Comparison of ENCODE assay signal across 9 mouse cellular contexts in genomic region chr4:108664407-108664806, GRCm38 (mm10). TPM values are rescaled to one million over a fixed set of nuclear protein-coding genes. Genes with fewer than 3 reads are reported as not detected.
DNase-seq lines count a peak whose midpoint lies in the region; ATAC-seq and TF ChIP-seq lines count a peak whose summit lies in the region.
"Had no signal": no experiment of that assay in that cellular context is flagged by ENCODE, and none has a peak within 500 bp of the region (broad histone marks: within the 10 kb centered on the region; RNA-seq: fewer than 3 reads in every experiment).

No protein-coding gene starts in this region.

- intact Hi-C loops in left cerebral cortex, postnatal 36 days (cut with DNase I), result no loop called here

- peak; percentile 70 for TF ChIP-seq CTCF in kidney, postnatal 0 days (IDR thresholded peaks at IDR 0.05; ENCODE audit: low read depth)
- peak; percentile 31 for TF ChIP-seq CTCF in ES-Bruce4 (IDR thresholded peaks at IDR 0.05; ENCODE audit: low read depth, low read length)

- no peaks in the 10 kb centered on the region for H3K27me3 ChIP-seq in kidney, postnatal 0 days (ENCODE audit: insufficient read depth, low read length)
- H3K27me3 ChIP-seq in ES-Bruce4 (ENCODE audit: control insufficient read depth, insufficient read depth, low read length, poor library complexity, severe bottlenecking), result no peaks in the 10 kb centered on the region
- H3K27me3 ChIP-seq in liver, embryonic 13.5 days, result no peaks in the 10 kb centered on the region
- H3K27me3 ChIP-seq: embryonic facial prominence, embryonic 12.5 days had no signal

- peaks cover 7% of the 10 kb centered on the region; the same call in 1 of the 2 replicates for H3K36me3 ChIP-seq in kidney, postnatal 0 days (ENCODE audit: insufficient read depth, low read length)
- H3K36me3 ChIP-seq in ES-Bruce4 (ENCODE audit: control insufficient read depth, insufficient read depth, low read length, poor library complexity, severe bottlenecking), result no peaks in the 10 kb centered on the region; the same call in 1 of the 2 replicates
- no peaks in the 10 kb centered on the region for H3K36me3 ChIP-seq in liver, embryonic 13.5 days

- no peak for TF ChIP-seq POLR2A in ES-Bruce4 (IDR thresholded peaks at IDR 0.05; ENCODE audit: insufficient read depth, low read length)

- H3K27ac ChIP-seq in kidney, postnatal 0 days, result no peak overlapping the region
- H3K27ac ChIP-seq in ES-Bruce4 (ENCODE audit: insufficient read depth, low read length), result no peak overlapping the region
- H3K27ac ChIP-seq in liver, embryonic 13.5 days, result no peak overlapping the region
- H3K27ac ChIP-seq: embryonic facial prominence, embryonic 12.5 days had no signal

- no peak overlapping the region for H3K4me2 ChIP-seq in kidney, postnatal 0 days (ENCODE audit: low read length)
- no peak overlapping the region for H3K4me2 ChIP-seq in liver, embryonic 13.5 days
- H3K4me2 ChIP-seq: embryonic facial prominence, embryonic 12.5 days had no signal

- H3K9ac ChIP-seq in kidney, postnatal 0 days (ENCODE audit: low read depth, low read length), result no peak overlapping the region
- H3K9ac ChIP-seq in ES-Bruce4 (ENCODE audit: low read depth, poor library complexity, severe bottlenecking), result no peak overlapping the region
- H3K9ac ChIP-seq in liver, embryonic 13.5 days, result no peak overlapping the region
- H3K9ac ChIP-seq: embryonic facial prominence, embryonic 12.5 days had no signal

- no peak for TF ChIP-seq EP300 in ES-Bruce4 (IDR thresholded peaks at IDR 0.05; ENCODE audit: insufficient read depth, low read depth, low read length)

- no peak for ATAC-seq in kidney, postnatal 0 days (replicated peaks; ENCODE audit: low FRiP score, low read depth)
- ATAC-seq in liver, embryonic 13.5 days (ENCODE audit: low read depth), result no peak
- ATAC-seq in inflammation-experienced regulatory T-cells, adult 6 months, result no peak

- H3K4me3 ChIP-seq in kidney, postnatal 0 days (replicated peaks; ENCODE audit: low read depth, low read length), result no peak overlapping the region
- no peak overlapping the region for H3K4me3 ChIP-seq in ES-Bruce4 (ENCODE audit: low read depth, low read length)
- no peak overlapping the region for H3K4me3 ChIP-seq in liver, embryonic 13.5 days (replicated peaks)
- H3K4me3 ChIP-seq: embryonic facial prominence, embryonic 12.5 days had no signal

- no peaks in the 10 kb centered on the region for H3K9me3 ChIP-seq in kidney, postnatal 0 days (replicated peaks; ENCODE audit: low read length)
- H3K9me3 ChIP-seq in ES-Bruce4 (replicated peaks; ENCODE audit: control insufficient read depth, insufficient read depth, low read length, poor library complexity, severe bottlenecking), result no peaks in the 10 kb centered on the region
- H3K9me3 ChIP-seq in liver, embryonic 13.5 days (replicated peaks), result no peaks in the 10 kb centered on the region
- H3K9me3 ChIP-seq: embryonic facial prominence, embryonic 12.5 days had no signal

- H3K4me1 ChIP-seq in kidney, postnatal 0 days (replicated peaks; ENCODE audit: insufficient read depth, low read length), result no peaks in the 10 kb centered on the region
- peaks cover 3% of the 10 kb centered on the region for H3K4me1 ChIP-seq in ES-Bruce4 (ENCODE audit: control insufficient read depth, insufficient read depth, low read length)
- H3K4me1 ChIP-seq in liver, embryonic 13.5 days (replicated peaks), result no peaks in the 10 kb centered on the region
- H3K4me1 ChIP-seq: embryonic facial prominence, embryonic 12.5 days had no signal

- 49% methylated on average over 2 of the region's 2 CpGs for WGBS in kidney, postnatal 0 days
- WGBS in liver, embryonic 13.5 days (ENCODE audit: insufficient replicate concordance), result 32% methylated on average over 2 of the region's 2 CpGs

- DNase-seq in kidney, postnatal 0 days (ENCODE audit: low spot score), result peak; percentile 53
- no peak for DNase-seq in kidney, adult 18-20 months
- DNase-seq in WW6 (ENCODE audit: low read depth, low spot score), result peak; percentile 59
- DNase-seq in liver, embryonic 13.5 days, result peak; percentile 3
- DNase-seq in left cerebral cortex, postnatal 36 days (ENCODE audit: low spot score in 2 of 2), result no peak
- no peak for DNase-seq in cerebellum, postnatal 25 days

RNA-seq across cellular contexts. Expression of gene Cc2d1b, which starts 44.7 kb away (rescaled TPM):
- 28.7 and 29.8 TPM in 2 replicates for polyA plus RNA-seq in kidney, postnatal 0 days (2015; fragmentation: Nextera tagmentation; extraction: Ambion mirVana)
- polyA plus RNA-seq in ES-Bruce4 (2011; ENCODE audit: insufficient read depth, insufficient read length, low read depth, missing spikeins), result 47.8 and 49.0 TPM in 2 replicates
- 12.9 and 13.3 TPM in 2 replicates for polyA plus RNA-seq in liver, embryonic 13.5 days (2015; fragmentation: Nextera tagmentation; extraction: Ambion mirVana)
- 10 to 100 TPM; 24.1 to 37.9 (median 35.3) TPM for polyA plus RNA-seq in inflammation-experienced regulatory T-cells, adult 6 months (2017; shearing (Covaris generic))
- total RNA-seq in left cerebral cortex, postnatal 36 days (2021), result 10 to 100 TPM; 31.3 to 48.2 TPM

RNA-seq across cellular contexts. Expression of gene 3110021N24Rik, which starts 55.0 kb away (rescaled TPM):
- 1.1 and 1.6 TPM in 2 replicates for polyA plus RNA-seq in kidney, postnatal 0 days (2015; fragmentation: Nextera tagmentation; extraction: Ambion mirVana)
- not detected in 2 replicates for polyA plus RNA-seq in ES-Bruce4 (2011; ENCODE audit: insufficient read depth, insufficient read length, low read depth, missing spikeins)
- 0.10 TPM in 1 of 2 replicates, not detected in the other for polyA plus RNA-seq in liver, embryonic 13.5 days (2015; fragmentation: Nextera tagmentation; extraction: Ambion mirVana)
- polyA plus RNA-seq in inflammation-experienced regulatory T-cells, adult 6 months (2017; shearing (Covaris generic)), result not detected
- 1 to 10 TPM; 1.3 to 1.7 TPM for total RNA-seq in left cerebral cortex, postnatal 36 days (2021)

Comparison
In these comparisons a context has a peak if more than half of its experiments do, and no peak if none do; other contexts are left out.
1. DNase-seq: peak in kidney, postnatal 0 days (single experiment), WW6 (single experiment) and liver, embryonic 13.5 days (single experiment); none in kidney, adult 18-20 months (single experiment), left cerebral cortex, postnatal 36 days (0 of 2) and cerebellum, postnatal 25 days (0 of 2).